Mouse (Mus musculus) midbrain, embryonic 13.5 days (tissue): Measurements from ENCODE around the gene Paics. TPM values are rescaled to one million over a fixed set of nuclear protein-coding genes. Genes with fewer than 3 reads are reported as not detected.

ENCODE experiments used
- ATAC-seq: fragments of 200-750 bp; cut with Nextera tagmentation; 2 replicates; pipeline ENCODE4 v1.8.0; 2017; ENCODE audit warnings: mild to moderate bottlenecking, moderate TSS enrichment, moderate library complexity
- H3K27ac ChIP-seq: fragments of 300-500 bp; sonication (generic); 2 replicates; pipeline ENCODE4 v1.5.1; 2015; ENCODE audit warnings: inconsistent platforms, mild to moderate bottlenecking, moderate library complexity
- H3K27me3 ChIP-seq: fragments of 300-500 bp; sonication (generic); 2 replicates; pipeline ENCODE4 v1.6.1; 2015; ENCODE audit warnings: mild to moderate bottlenecking, inconsistent platforms
- H3K36me3 ChIP-seq: fragments of 300-500 bp; sonication (generic); 2 replicates; pipeline ENCODE4 v1.6.1; 2015; ENCODE audit warnings: mild to moderate bottlenecking, inconsistent platforms
- H3K4me1 ChIP-seq: fragments of 300-500 bp; sonication (generic); replicated peaks from 2 replicates; pipeline ENCODE4 v1.6.1; 2015; ENCODE audit warnings: inconsistent platforms
- H3K4me2 ChIP-seq: fragments of 300-500 bp; sonication (generic); replicated peaks from 2 replicates; pipeline ENCODE4 v1.6.1; 2015; ENCODE audit warnings: moderate library complexity, mild to moderate bottlenecking, inconsistent platforms
- H3K4me3 ChIP-seq: fragments of 300-500 bp; sonication (generic); replicated peaks from 2 replicates; pipeline ENCODE4 v1.5.1; 2015; ENCODE audit warnings: mild to moderate bottlenecking, inconsistent platforms
- H3K9ac ChIP-seq: fragments of 300-500 bp; sonication (generic); replicated peaks from 2 replicates; pipeline ENCODE4 v1.6.1; 2015; ENCODE audit warnings: mild to moderate bottlenecking, inconsistent platforms
- H3K9me3 ChIP-seq: fragments of 300-500 bp; sonication (generic); 2 replicates; pipeline ENCODE4 v1.6.1; 2016; ENCODE audit warnings: mild to moderate bottlenecking, inconsistent platforms
- WGBS: fragments of 180-500 bp; shearing (Covaris S2); methylation state at CpG from one replicate; pipeline ENCODE4 v1.1.7; 2015; 5-methylcytosine and 5-hydroxymethylcytosine counted together
- polyA plus RNA-seq: library from polyadenylated mRNA; unstranded; fragments of >200 nt; fragmentation: Nextera tagmentation; extraction: Ambion mirVana; gene quantifications from 2 replicates; pipeline ENCODE4 v1.2.1, GENCODE M21; 2015

The Paics gene
- polyA plus RNA-seq, 1 experiment from 2014 or later: 204 TPM

DNA sequence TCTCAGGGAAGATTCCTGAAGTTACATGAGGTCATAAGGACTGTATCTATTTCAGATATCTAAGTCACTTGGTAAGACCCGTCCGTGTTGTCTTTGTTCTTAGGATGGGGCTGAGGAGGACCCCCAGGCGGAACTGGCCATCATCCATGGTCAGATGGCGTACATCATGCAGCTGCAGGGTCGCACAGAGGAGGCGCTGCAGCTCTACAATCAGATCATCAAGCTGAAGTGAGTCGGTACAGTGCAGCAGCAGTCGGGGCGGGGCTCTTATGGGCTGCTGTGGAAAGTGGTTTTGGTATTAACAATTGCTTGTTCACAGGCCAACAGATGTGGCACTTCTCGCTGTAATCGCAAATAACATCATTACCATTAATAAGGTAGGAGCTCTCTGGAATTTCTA, 32.9 kb downstream of the Paics start:
- WGBS: 96% methylated on average over 11 of the region's 11 CpGs
- Histone ChIP-seq H3K27me3 (no peaks in the 10 kb centered on the region), H3K27ac (no peak overlapping the region), H3K4me1 (no peaks in the 10 kb centered on the region), H3K36me3 (peaks cover 74% of the 10 kb centered on the region), H3K9ac (no peak overlapping the region), H3K4me3 (no peak overlapping the region), H3K4me2 (no peak overlapping the region), H3K9me3 (no peaks in the 10 kb centered on the region)
- no peak for ATAC-seq

DNA sequence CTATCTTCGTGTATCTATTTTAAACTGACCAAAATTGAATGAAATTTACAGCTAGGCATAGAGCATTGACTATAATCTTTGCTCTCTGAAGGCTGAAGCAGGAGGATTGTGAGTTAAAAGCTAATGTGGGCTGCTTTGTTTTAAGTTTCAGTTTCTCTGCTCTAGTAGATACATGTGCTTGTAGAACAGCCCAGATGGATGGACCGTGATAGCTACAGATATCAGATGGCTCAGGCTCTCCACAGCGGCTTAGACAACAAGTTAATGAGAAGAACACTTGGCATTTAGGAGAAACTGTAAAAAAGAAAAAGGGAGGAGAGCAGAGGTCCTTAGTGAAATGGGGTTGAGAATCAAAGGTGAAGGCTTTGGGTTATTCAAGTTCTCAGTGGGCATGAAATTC, 39.7 kb downstream of the Paics start:
- no peaks in the 10 kb centered on the region for H3K27me3 ChIP-seq
- no peak overlapping the region for H3K4me2 ChIP-seq
- H3K4me1 ChIP-seq: no peaks in the 10 kb centered on the region
- no peak overlapping the region for H3K4me3 ChIP-seq
- 97% methylated on average over 3 of the region's 3 CpGs for WGBS
- H3K36me3 ChIP-seq: peaks cover 81% of the 10 kb centered on the region
- no peak overlapping the region for H3K27ac ChIP-seq
- H3K9me3 ChIP-seq: no peaks in the 10 kb centered on the region
- H3K9ac ChIP-seq: no peak overlapping the region
- ATAC-seq: no peak

DNA sequence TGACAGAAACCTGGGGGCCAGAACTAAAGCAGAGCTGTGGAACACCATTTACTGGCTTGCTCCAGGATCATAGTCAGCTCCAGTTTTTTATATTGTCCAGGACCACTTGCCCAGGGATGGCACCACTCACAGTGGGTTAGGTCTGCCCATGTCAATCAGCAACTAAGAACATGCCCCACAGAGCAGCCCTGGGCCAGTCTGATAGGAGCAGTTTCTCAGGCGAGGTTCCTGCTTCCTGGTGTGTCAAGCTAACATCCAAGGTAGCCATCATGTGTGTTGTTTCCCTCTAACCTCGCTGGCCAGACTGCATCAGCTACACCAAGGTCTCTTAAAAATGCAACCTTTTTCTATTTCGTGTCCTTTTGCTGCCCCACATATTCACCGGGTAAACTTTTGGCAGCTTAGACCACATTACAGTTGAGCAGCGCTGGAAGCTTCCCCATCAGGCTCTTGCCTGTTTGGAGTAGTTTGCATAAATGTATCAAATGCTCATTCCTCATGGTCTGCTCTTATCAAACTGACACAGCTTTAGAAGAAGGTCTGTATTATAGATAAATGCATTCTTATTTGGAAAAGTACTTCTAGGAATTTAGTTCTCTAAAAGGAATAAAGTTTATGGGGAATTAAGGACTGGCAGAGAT, 42.2 kb downstream of the Paics start:
- no peak overlapping the region for H3K27ac ChIP-seq
- ATAC-seq: no peak
- no peaks in the 10 kb centered on the region for H3K27me3 ChIP-seq
- no peak overlapping the region for H3K4me2 ChIP-seq
- H3K4me3 ChIP-seq: no peak overlapping the region
- WGBS: 91% methylated on average over 5 of the region's 5 CpGs
- peaks cover 84% of the 10 kb centered on the region for H3K36me3 ChIP-seq
- no peak overlapping the region for H3K9ac ChIP-seq
- H3K4me1 ChIP-seq: no peaks in the 10 kb centered on the region
- H3K9me3 ChIP-seq: no peaks in the 10 kb centered on the region

DNA sequence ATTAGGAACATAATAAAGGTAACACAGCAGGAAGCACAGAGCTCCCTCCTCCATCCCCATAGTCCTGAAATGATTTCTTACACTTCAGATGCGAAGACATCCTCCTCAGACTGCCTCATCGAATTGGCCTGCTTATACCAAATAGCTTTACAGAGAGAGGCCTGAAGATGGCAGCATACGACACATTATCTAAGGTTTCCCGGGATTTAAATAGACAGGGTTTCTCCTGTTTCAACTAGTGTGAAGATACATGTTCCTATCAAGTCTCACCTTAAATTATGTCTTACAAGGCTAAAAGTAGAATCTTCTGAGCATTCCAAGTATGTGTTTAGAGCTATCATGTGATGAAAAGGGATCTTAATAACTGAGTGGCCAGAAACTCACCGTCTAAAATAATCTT, 47.3 kb downstream of the Paics start:
- Histone ChIP-seq H3K9ac (no peak overlapping the region), H3K9me3 (no peaks in the 10 kb centered on the region), H3K36me3 (peaks cover 68% of the 10 kb centered on the region), H3K27me3 (no peaks in the 10 kb centered on the region), H3K4me2 (no peak overlapping the region), H3K4me1 (no peaks in the 10 kb centered on the region), H3K27ac (no peak overlapping the region), H3K4me3 (no peak overlapping the region)
- peak; percentile 58; the same call in 1 of the 2 replicates for ATAC-seq
- WGBS: 51% methylated on average over 5 of the region's 5 CpGs

DNA sequence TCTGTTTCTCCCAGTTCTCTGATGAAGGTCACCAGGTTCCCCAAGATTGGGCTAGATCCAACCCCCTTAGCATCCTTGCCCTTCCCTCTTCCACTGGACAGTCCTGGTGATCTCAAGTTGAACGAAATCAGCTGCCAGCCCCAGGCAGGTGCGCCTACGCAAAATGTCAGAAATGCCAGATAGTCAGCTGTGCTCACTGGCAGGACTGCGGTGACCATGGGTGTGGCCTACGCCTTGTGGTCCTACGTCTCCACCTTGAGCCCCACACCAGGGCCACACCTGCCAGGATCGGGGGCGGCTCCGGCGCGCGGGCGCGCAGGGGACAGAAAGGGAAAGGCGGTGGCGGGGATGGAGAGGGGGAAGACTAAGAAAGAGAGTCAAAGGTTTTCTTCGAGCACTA, 50.1 kb downstream of the Paics start:
- no peaks in the 10 kb centered on the region for H3K27me3 ChIP-seq

DNA sequence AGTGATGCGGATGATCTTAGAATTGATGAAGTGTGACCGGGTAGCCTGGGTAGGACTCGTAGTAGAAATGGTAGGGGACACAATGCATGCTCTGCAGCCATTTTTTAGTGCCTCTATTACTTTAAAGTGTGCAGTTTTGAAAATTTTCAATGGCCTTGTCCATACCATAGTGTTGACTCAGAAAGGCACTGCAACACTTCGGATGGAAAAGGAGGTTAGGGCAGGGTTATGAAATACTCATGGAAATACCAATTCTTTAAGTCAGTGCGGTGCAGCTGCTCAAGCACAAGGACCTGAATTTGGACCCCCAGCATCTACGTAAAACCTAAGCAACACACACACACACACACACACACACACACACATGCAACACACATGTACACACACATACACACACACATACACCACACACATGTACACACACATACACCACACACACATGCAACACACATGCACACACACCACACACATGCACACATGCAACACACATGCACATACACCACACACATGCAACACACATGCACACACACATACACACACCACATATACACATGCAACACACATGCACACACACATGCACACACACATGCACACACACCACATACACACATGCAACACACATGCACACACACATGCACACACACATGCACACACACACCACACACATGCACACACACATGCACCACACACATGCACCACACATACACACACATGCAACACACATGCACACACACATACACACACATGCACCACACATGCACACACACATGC, 53.1 kb downstream of the Paics start, which contains the start of gene Arl9:
Gene Arl9, plus strand, starts transcription at position 5 of the 771 bp plus-strand sequence.
- H3K9ac ChIP-seq: no peak within 1 kb of the TSS

More for the DNA sequence above, 50.1 kb downstream of the Paics start:
- no peak for ATAC-seq
- Histone ChIP-seq H3K4me2 (no peak overlapping the region), H3K27ac (no peak overlapping the region), H3K36me3 (peaks cover 43% of the 10 kb centered on the region), H3K9ac (no peak overlapping the region), H3K4me1 (no peaks in the 10 kb centered on the region), H3K9me3 (no peaks in the 10 kb centered on the region), H3K4me3 (no peak overlapping the region)
- 92% methylated on average over 17 of the region's 17 CpGs for WGBS

DNA sequence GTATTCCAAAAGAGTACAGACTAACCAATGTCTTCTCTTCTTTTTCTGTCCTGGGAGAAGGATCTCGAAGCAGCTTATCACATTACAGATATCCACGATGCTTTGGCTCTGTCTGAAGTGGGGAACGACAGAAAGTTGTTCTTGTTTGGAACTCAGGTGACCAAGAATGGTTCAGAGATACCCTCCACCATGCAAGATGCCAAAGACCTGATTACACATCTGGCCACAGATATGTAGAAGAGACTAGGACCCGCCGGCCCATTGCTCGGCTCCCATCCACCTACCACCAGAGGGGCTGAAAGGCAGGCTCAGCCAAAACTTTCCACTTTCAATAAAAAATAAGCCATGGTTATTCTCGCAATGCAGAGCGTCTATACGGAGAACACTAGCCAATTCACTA, 59.2 kb downstream of the Paics start:
- H3K27me3 ChIP-seq: peaks cover 5% of the 10 kb centered on the region; the same call in 1 of the 2 replicates
- ATAC-seq: no peak
- no peaks in the 10 kb centered on the region for H3K36me3 ChIP-seq
- H3K27ac ChIP-seq: no peak overlapping the region
- no peak overlapping the region for H3K4me2 ChIP-seq
- H3K4me1 ChIP-seq: no peaks in the 10 kb centered on the region
- no peak overlapping the region for H3K9ac ChIP-seq
- H3K9me3 ChIP-seq: no peaks in the 10 kb centered on the region
- no peak overlapping the region for H3K4me3 ChIP-seq
- WGBS: 93% methylated on average over 9 of the region's 9 CpGs

More for the DNA sequence above, 53.1 kb downstream of the Paics start, which contains the start of gene Arl9:
- no peak within 1 kb of the TSS for H3K4me3 ChIP-seq
- H3K27me3 ChIP-seq: no peaks in the 10 kb centered on the region
- H3K4me2 ChIP-seq: no peak within 1 kb of the TSS
- 93% methylated on average over 6 of the region's 6 CpGs for WGBS
- peaks cover 17% of the 10 kb centered on the region for H3K36me3 ChIP-seq
- no peak for ATAC-seq
- no peak within 1 kb of the TSS for H3K27ac ChIP-seq
- H3K9me3 ChIP-seq: no peaks in the 10 kb centered on the region
- H3K4me1 ChIP-seq: no peaks in the 10 kb centered on the region

DNA sequence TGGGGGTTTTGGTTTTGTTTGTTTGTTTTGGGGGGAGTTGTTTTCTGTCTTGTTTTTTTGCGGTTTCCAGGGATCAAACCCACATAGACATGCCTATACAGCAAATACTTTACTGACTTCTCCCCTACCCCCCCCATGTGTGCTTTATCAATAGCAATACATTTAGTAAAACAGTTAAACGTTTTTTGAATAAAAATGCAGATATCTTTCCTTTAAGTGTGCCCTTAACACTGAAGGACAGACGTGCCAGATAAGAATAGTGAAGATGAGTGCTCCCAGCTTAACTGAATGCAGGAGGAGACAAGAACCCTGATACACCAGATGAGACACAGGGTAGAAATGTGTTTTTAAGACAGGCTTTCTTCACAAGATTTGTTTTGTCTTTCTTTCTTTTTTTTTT, 60.0 kb downstream of the Paics start:
- no peak overlapping the region for H3K27ac ChIP-seq
- H3K4me2 ChIP-seq: no peak overlapping the region
- H3K4me1 ChIP-seq: 0 out of 2 replicates have a peak, but pooled peaks cover 3% of the 10 kb centered on the region
- no peaks in the 10 kb centered on the region for H3K36me3 ChIP-seq
- H3K9me3 ChIP-seq: no peaks in the 10 kb centered on the region
- peaks cover 5% of the 10 kb centered on the region; the same call in 1 of the 2 replicates for H3K27me3 ChIP-seq
- no peak overlapping the region for H3K9ac ChIP-seq
- 69% methylated on average over 3 of the region's 3 CpGs for WGBS
- ATAC-seq: no peak
- H3K4me3 ChIP-seq: no peak overlapping the region

DNA sequence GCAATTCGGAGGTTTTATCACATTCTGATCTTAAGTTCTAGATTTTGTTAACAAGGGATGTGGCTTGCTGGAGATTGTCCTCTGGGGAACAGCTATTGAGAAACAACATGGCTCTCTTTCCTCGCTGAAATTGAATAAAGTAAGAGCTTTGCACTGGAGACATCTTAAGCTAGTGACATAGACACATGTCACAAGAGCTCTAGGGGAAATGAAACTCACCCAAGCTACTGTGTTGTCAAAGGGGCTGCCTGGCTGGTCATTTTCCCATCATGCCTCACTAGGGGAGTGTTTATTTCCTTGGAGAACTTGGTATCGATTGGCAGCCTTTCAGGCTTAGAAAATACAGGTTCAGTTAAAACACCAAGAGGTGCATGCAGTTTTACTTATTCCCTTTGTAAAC, 62.1 kb downstream of the Paics start:
- Histone ChIP-seq H3K9me3 (no peaks in the 10 kb centered on the region), H3K9ac (no peak overlapping the region), H3K4me2 (no peak overlapping the region), H3K27ac (no peak overlapping the region), H3K4me3 (no peak overlapping the region), H3K4me1 (0 out of 2 replicates have a peak, but pooled peaks cover 5% of the 10 kb centered on the region), H3K36me3 (no peaks in the 10 kb centered on the region), H3K27me3 (peaks cover 9% of the 10 kb centered on the region)
- WGBS: 87% methylated on average over 3 of the region's 3 CpGs
- ATAC-seq: no peak

DNA sequence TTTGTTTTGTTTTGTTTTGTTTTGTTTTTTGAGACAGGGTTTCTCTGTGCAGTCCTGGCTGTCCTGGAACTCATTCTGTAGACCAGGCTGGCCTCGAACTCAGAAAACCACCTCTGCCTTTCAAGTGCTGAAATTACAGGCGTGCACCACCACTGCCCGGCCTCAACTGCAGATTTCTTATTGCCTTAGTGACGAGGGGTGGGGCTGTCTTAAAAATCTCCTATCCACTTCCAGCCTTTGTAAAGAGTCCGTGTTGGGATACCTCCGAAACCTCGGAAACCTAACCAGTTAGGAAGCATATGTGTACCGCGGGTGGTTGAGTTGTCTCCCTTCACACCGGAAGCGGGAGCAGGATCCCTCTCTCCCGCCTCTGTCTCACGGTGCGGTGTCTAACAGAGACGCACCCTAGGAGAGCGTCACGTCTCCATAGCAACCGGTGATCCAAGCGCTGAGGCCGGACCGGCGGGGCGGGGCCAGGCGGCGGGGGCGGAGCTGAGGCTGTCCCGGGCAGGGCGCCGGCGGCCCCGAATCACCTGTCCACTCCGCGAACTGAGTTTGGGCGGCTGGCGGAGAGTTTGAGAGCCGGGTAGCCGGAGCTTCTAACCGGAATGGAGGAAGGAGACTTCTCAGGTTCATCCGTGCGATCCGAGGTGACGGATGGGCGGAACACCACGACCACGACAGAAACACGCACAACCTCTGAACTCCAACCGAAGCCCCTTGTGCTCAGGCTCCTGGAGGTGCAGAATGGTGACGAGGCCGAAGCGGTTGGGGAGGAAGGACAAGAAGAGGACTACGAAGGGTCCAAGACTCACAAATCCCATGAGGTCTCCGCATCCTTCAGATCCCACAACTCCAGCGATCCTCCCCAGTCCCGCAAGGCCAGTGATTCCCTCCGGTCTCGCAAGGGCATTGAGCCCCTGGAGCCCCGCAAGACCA, 64.7 kb downstream of the Paics start, which contains the start of gene Thegl:
Gene Thegl, plus strand, starts transcription at position 480 of the 939 bp plus-strand sequence.
- 11% methylated on average over 57 of the region's 57 CpGs for WGBS
- no peaks in the 10 kb centered on the region for H3K36me3 ChIP-seq
- 0 out of 2 replicates have a peak, but pooled peaks cover 5% of the 10 kb centered on the region for H3K4me1 ChIP-seq
- H3K27ac ChIP-seq: no peak within 1 kb of the TSS
- peak; percentile 99 for ATAC-seq
- H3K9ac ChIP-seq: peak within 1 kb of the TSS; percentile 60
- H3K4me3 ChIP-seq: peak within 1 kb of the TSS; percentile 52
- H3K9me3 ChIP-seq: no peaks in the 10 kb centered on the region
- peak within 1 kb of the TSS; percentile 84 for H3K4me2 ChIP-seq
- peaks cover 9% of the 10 kb centered on the region for H3K27me3 ChIP-seq
